In the genomic region with DNA sequence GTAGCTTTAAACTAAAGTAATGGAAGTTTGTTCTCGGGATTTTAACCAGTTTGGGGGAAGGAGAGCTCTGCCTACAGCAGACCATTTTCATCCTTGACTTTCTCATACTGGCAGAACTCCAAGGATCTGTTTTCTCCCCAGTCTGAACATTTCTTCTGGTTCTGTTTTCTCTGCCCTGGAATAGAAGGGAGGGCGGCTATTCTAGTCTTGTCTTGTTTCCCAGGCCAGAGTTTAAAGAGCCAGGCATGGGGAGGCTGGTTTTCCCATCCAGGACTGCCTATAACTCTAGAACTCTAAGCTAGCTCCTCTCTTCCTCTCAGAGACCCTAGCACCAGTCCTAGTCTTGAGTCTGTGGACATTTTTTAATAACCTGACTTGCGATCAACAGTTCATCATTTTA, we compare ENCODE assay signal across 7 mouse cellular contexts. TPM values are rescaled to one million over a fixed set of nuclear protein-coding genes. Genes with fewer than 3 reads are reported as not detected.
A peak's percentile ranks its signal among the peaks of the same experiment; 100 is the strongest.
DNase-seq lines count a peak whose midpoint lies in the region; ATAC-seq and TF ChIP-seq lines count a peak whose summit lies in the region.

No protein-coding gene starts in this region.

- H3K4me2 ChIP-seq in kidney, embryonic 14.5 days (replicated peaks; ENCODE audit: low read depth, low read length) = 0 out of 2 replicates have a peak overlapping the region, but pooled peaks have one; percentile 15
- no peak overlapping the region for H3K4me2 ChIP-seq in liver, postnatal 0 days (ENCODE audit: low read depth, low read length)

- no peak for TF ChIP-seq POLR2A in embryonic fibroblast, embryonic 13.5 days (IDR thresholded peaks at IDR 0.05; ENCODE audit: low read depth, low read length)

- H3K9me3 ChIP-seq in kidney, embryonic 14.5 days (ENCODE audit: control insufficient read depth, low read length) = no peaks in the 10 kb centered on the region
- no peaks in the 10 kb centered on the region for H3K9me3 ChIP-seq in liver, postnatal 0 days (ENCODE audit: low read length)

- H3K27ac ChIP-seq in kidney, embryonic 14.5 days (ENCODE audit: low read depth, low read length) = no peak overlapping the region
- peak overlapping the region; percentile 71 for H3K27ac ChIP-seq in embryonic fibroblast, embryonic 13.5 days (ENCODE audit: insufficient read depth, low read length)
- 0 out of 2 replicates have a peak overlapping the region, but pooled peaks have one; percentile 30 for H3K27ac ChIP-seq in liver, postnatal 0 days (ENCODE audit: low read depth)

- WGBS in kidney, embryonic 14.5 days = 31% methylated on average over 3 of the region's 3 CpGs
- 32% methylated on average over 3 of the region's 3 CpGs for WGBS in liver, postnatal 0 days (ENCODE audit: insufficient replicate concordance)

- H3K27me3 ChIP-seq in kidney, embryonic 14.5 days (ENCODE audit: control insufficient read depth, insufficient read depth, low read length) = peaks cover 19% of the 10 kb centered on the region
- H3K27me3 ChIP-seq in liver, postnatal 0 days (ENCODE audit: insufficient read depth, low read length) = no peaks in the 10 kb centered on the region

- TF ChIP-seq EP300 in liver, postnatal 0 days (IDR thresholded peaks at IDR 0.05; ENCODE audit: low read depth) = no peak

- no peak overlapping the region for H3K4me3 ChIP-seq in kidney, embryonic 14.5 days (ENCODE audit: low read length)
- no peak overlapping the region for H3K4me3 ChIP-seq in embryonic fibroblast, embryonic 13.5 days (ENCODE audit: insufficient read depth, low read length)
- no peak overlapping the region for H3K4me3 ChIP-seq in liver, postnatal 0 days (ENCODE audit: low read depth, low read length)

- peaks cover 4% of the 10 kb centered on the region; the same call in 1 of the 2 replicates for H3K36me3 ChIP-seq in kidney, embryonic 14.5 days (ENCODE audit: control insufficient read depth, insufficient read depth, low read length)
- H3K36me3 ChIP-seq in liver, postnatal 0 days (replicated peaks; ENCODE audit: insufficient read depth, low read length) = peaks cover 3% of the 10 kb centered on the region; the same call in 1 of the 2 replicates

- H3K4me1 ChIP-seq in kidney, embryonic 14.5 days (ENCODE audit: control insufficient read depth, insufficient read depth, low read length) = peaks cover 19% of the 10 kb centered on the region; the same call in 1 of the 2 replicates
- H3K4me1 ChIP-seq in embryonic fibroblast, embryonic 13.5 days (ENCODE audit: control insufficient read depth, insufficient read depth, low read length) = peaks cover 26% of the 10 kb centered on the region
- peaks cover 15% of the 10 kb centered on the region for H3K4me1 ChIP-seq in liver, postnatal 0 days (ENCODE audit: insufficient read depth)

- TF ChIP-seq CTCF in embryonic fibroblast, embryonic 13.5 days (IDR thresholded peaks at IDR 0.05; ENCODE audit: borderline replicate concordance, insufficient read depth, low read length) = no peak
- no peak for TF ChIP-seq CTCF in liver, postnatal 0 days (IDR thresholded peaks at IDR 0.05; ENCODE audit: low read depth)

- no peak for DNase-seq in kidney, adult 18-20 months
- peak; percentile 76 for DNase-seq in adipocyte (ENCODE audit: low spot score)
- DNase-seq in liver, postnatal 0 days = no peak
- no peak for DNase-seq in spleen, postnatal 14 days (ENCODE audit: low spot score in 2 of 2)

- ATAC-seq in kidney, embryonic 14.5 days (ENCODE audit: low FRiP score, low TSS enrichment) = no peak
- ATAC-seq in liver, postnatal 0 days = no peak
- ATAC-seq in CD4-positive, CD25-positive, alpha-beta regulatory T cell, adult 4 months = no peak

- no peak overlapping the region for H3K9ac ChIP-seq in kidney, embryonic 14.5 days (ENCODE audit: low read depth, low read length)
- no peak overlapping the region for H3K9ac ChIP-seq in liver, postnatal 0 days (replicated peaks)

RNA-seq across cellular contexts. Expression of gene Cavin1, which starts 10.9 kb away (rescaled TPM):
- polyA plus RNA-seq in kidney, embryonic 14.5 days (2014; fragmentation: Nextera tagmentation; extraction: Ambion mirVana) = 40.7 and 45.1 TPM in 2 replicates
- polyA plus RNA-seq in embryonic fibroblast, embryonic 13.5 days (2011; ENCODE audit: insufficient read length, low read depth, missing spikeins) = 387 and 486 TPM in 2 replicates
- polyA plus RNA-seq in liver, postnatal 0 days (2015; fragmentation: Nextera tagmentation; extraction: Ambion mirVana) = 27.5 and 28.5 TPM in 2 replicates
- polyA plus RNA-seq in CD4-positive, CD25-positive, alpha-beta regulatory T cell, adult 4 months (2017; shearing (Covaris generic)) = 1 to 10 TPM; 1.8 to 3.1 TPM

RNA-seq across cellular contexts. Expression of gene Stat3, which starts 20.5 kb away (rescaled TPM):
- polyA plus RNA-seq in kidney, embryonic 14.5 days (2014; fragmentation: Nextera tagmentation; extraction: Ambion mirVana) = 25.3 and 40.0 TPM in 2 replicates
- 122 and 158 TPM in 2 replicates for polyA plus RNA-seq in embryonic fibroblast, embryonic 13.5 days (2011; ENCODE audit: insufficient read length, low read depth, missing spikeins)
- polyA plus RNA-seq in liver, postnatal 0 days (2015; fragmentation: Nextera tagmentation; extraction: Ambion mirVana) = 44.9 and 53.7 TPM in 2 replicates
- 100 to 1,000 TPM; 105 to 122 TPM for polyA plus RNA-seq in CD4-positive, CD25-positive, alpha-beta regulatory T cell, adult 4 months (2017; shearing (Covaris generic))

RNA-seq across cellular contexts. Expression of gene Atp6v0a1, which starts 49.4 kb away (rescaled TPM):
- 29.2 and 38.8 TPM in 2 replicates for polyA plus RNA-seq in kidney, embryonic 14.5 days (2014; fragmentation: Nextera tagmentation; extraction: Ambion mirVana)
- 43.7 and 50.7 TPM in 2 replicates for polyA plus RNA-seq in embryonic fibroblast, embryonic 13.5 days (2011; ENCODE audit: insufficient read length, low read depth, missing spikeins)
- 25.0 and 29.4 TPM in 2 replicates for polyA plus RNA-seq in liver, postnatal 0 days (2015; fragmentation: Nextera tagmentation; extraction: Ambion mirVana)
- 10 to 100 TPM in 1 of 2 experiments, 1 to 10 TPM in 1; 7.0 to 15.7 TPM for polyA plus RNA-seq in CD4-positive, CD25-positive, alpha-beta regulatory T cell, adult 4 months (2017; shearing (Covaris generic))
